Mouse (Mus musculus) megakaryocyte, embryonic 14.5 days (primary cell): ENCODE measurements at regions not wholly inside any gene's neighbourhood (a gene's known extent, or its start where the extent isn't known, plus 50 kb on each side); places are given as distances from the start of the nearest gene placed in this dataset.

Experiments
- FLI1 ChIP-seq: IDR thresholded peaks from 2 replicates; pipeline ENCODE4 v1.6.1; 2012; ENCODE audit warnings: low read length, inconsistent platforms, mixed read lengths
- GATA1 ChIP-seq: IDR thresholded peaks from 3 replicates; pipeline ENCODE4 v1.6.1; 2012; ENCODE audit warnings: mixed read lengths, low read length, inconsistent platforms, borderline replicate concordance

DNA sequence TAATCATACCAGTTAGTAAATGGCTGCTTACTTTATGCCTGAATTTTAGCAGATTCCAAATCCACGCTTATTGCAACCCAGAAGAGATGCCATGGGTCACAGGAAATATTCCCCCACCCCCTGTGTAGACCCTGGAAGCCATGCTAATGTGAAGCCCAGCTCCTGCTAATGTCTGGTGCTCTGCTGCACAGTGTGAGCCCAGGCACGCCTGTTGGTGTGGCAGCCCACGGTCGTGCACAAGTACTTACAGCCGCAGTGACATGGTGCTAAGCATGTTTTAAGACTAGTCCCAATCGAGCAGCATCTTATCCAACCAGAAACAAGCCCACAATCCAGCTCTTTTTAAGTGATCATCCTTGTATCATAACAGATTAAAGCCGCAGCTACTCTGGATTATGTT is 480.5 kb upstream of the Pitx2 start:
- TF ChIP-seq GATA1 (no peak), FLI1 (no peak)
